11 mouse cellular contexts compared by ENCODE assay signal in genomic region chr1:152807619-152808391, GRCm38 (mm10). TPM values are rescaled to one million over a fixed set of nuclear protein-coding genes. Genes with fewer than 3 reads are reported as not detected.
DNase-seq lines count a peak whose midpoint lies in the region; ATAC-seq and TF ChIP-seq lines count a peak whose summit lies in the region.
"Had no signal": no experiment of that assay in that cellular context is flagged by ENCODE, and none has a peak within 500 bp of the region (broad histone marks: within the 10 kb centered on the region; RNA-seq: fewer than 3 reads in every experiment).

No protein-coding gene starts in this region.

- no peaks in the 10 kb centered on the region for H3K27me3 ChIP-seq in heart, adult 2 months (ENCODE audit: control insufficient read depth, insufficient read depth, low read length)
- H3K27me3 ChIP-seq in heart, embryonic 16.5 days (ENCODE audit: control insufficient read depth, insufficient read depth, low read length), result no peaks in the 10 kb centered on the region
- no peaks in the 10 kb centered on the region for H3K27me3 ChIP-seq in hindbrain, embryonic 11.5 days (ENCODE audit: control insufficient read depth, insufficient read depth, low read length)
- H3K27me3 ChIP-seq: forebrain, embryonic 15.5 days had no signal

- no peak; the same call in 1 of the 2 replicates for ATAC-seq in heart, embryonic 16.5 days (replicated peaks; ENCODE audit: extremely low read depth, insufficient read depth, low FRiP score)
- peak; percentile 79 for ATAC-seq in megakaryocyte progenitor cell, adult 5-6 weeks (replicated peaks; ENCODE audit: poor library complexity)
- no peak for ATAC-seq in hindbrain, embryonic 11.5 days (ENCODE audit: low FRiP score)
- ATAC-seq: forebrain, embryonic 15.5 days had no signal

- DNase-seq in heart, adult 2 months, result peak in 1 of 2 experiments; percentile 56
- DNase-seq in heart, postnatal 36 days, result no peak
- peak; percentile 64 to 65 for DNase-seq in B cell, adult 2 months
- DNase-seq in hindbrain, embryonic 11.5 days (ENCODE audit: low spot score), result no peak
- DNase-seq in gastrocnemius, postnatal 4 days (ENCODE audit: low spot score in 2 of 2), result no peak
- no peak for DNase-seq in right cerebral cortex, adult 2 months (ENCODE audit: low spot score in 2 of 2)

- no peak for TF ChIP-seq CTCF in heart, adult 2 months (IDR thresholded peaks at IDR 0.05)

- 0 out of 2 replicates have a peak overlapping the region, but pooled peaks have one; percentile 20 for H3K4me2 ChIP-seq in heart, embryonic 16.5 days (ENCODE audit: low read depth, low read length)
- no peak overlapping the region for H3K4me2 ChIP-seq in hindbrain, embryonic 11.5 days (replicated peaks; ENCODE audit: low read depth, low read length)
- H3K4me2 ChIP-seq: forebrain, embryonic 15.5 days had no signal

- H3K27ac ChIP-seq in heart, adult 2 months, result peak overlapping the region; percentile 15; the same call in 1 of the 2 replicates
- peak overlapping the region; percentile 37 for H3K27ac ChIP-seq in heart, embryonic 16.5 days (ENCODE audit: low read length)
- H3K27ac ChIP-seq in hindbrain, embryonic 11.5 days (ENCODE audit: low read depth, low read length), result no peak overlapping the region
- H3K27ac ChIP-seq: forebrain, embryonic 15.5 days had no signal

- H3K9me3 ChIP-seq in heart, embryonic 16.5 days (replicated peaks; ENCODE audit: control insufficient read depth, low read length), result no peaks in the 10 kb centered on the region
- no peaks in the 10 kb centered on the region for H3K9me3 ChIP-seq in hindbrain, embryonic 11.5 days (ENCODE audit: control insufficient read depth, low read length)
- H3K9me3 ChIP-seq: forebrain, embryonic 15.5 days had no signal

- H3K4me1 ChIP-seq in heart, adult 2 months (ENCODE audit: control insufficient read depth, insufficient read depth, low read length), result peaks cover 2% of the 10 kb centered on the region; the same call in 1 of the 2 replicates
- H3K4me1 ChIP-seq in heart, embryonic 16.5 days (ENCODE audit: control insufficient read depth, insufficient read depth, low read length), result no peaks in the 10 kb centered on the region
- no peaks in the 10 kb centered on the region for H3K4me1 ChIP-seq in hindbrain, embryonic 11.5 days (replicated peaks; ENCODE audit: control insufficient read depth, insufficient read depth, low read length)

- intact Hi-C loops in heart, adult 2 months (cut with DNase I), result no loop called here
- intact Hi-C loops in heart, postnatal 36 days (cut with DNase I), result no loop called here

- no peak for TF ChIP-seq EP300 in heart, adult 2 months (IDR thresholded peaks at IDR 0.05; ENCODE audit: insufficient read depth, low read depth, low read length)

- no peaks in the 10 kb centered on the region for H3K79me2 ChIP-seq in heart, adult 2 months (replicated peaks; ENCODE audit: control insufficient read depth, insufficient read depth, low read length)

- TF ChIP-seq POLR2A in heart, adult 2 months (IDR thresholded peaks at IDR 0.05; ENCODE audit: insufficient read depth, low read depth, low read length), result no peak

- 68% methylated on average over 18 of the region's 18 CpGs for WGBS in heart, adult 2 months
- 69% methylated on average over 18 of the region's 18 CpGs for WGBS in heart, embryonic 16.5 days
- 78% methylated on average over 18 of the region's 18 CpGs for WGBS in hindbrain, embryonic 11.5 days

- H3K36me3 ChIP-seq in heart, adult 2 months (ENCODE audit: control insufficient read depth, insufficient read depth, low read length), result no peaks in the 10 kb centered on the region
- no peaks in the 10 kb centered on the region for H3K36me3 ChIP-seq in heart, embryonic 16.5 days (ENCODE audit: control insufficient read depth, insufficient read depth)
- H3K36me3 ChIP-seq in hindbrain, embryonic 11.5 days (ENCODE audit: control insufficient read depth, insufficient read depth, low read length), result no peaks in the 10 kb centered on the region
- H3K36me3 ChIP-seq: forebrain, embryonic 15.5 days had no signal

- H3K4me3 ChIP-seq in heart, adult 2 months, result no peak overlapping the region
- H3K4me3 ChIP-seq in heart, embryonic 16.5 days (ENCODE audit: low read length), result peak overlapping the region; percentile 11; the same call in 1 of the 2 replicates
- H3K4me3 ChIP-seq in hindbrain, embryonic 11.5 days (ENCODE audit: low read depth, low read length), result no peak overlapping the region
- H3K4me3 ChIP-seq: forebrain, embryonic 15.5 days; myocyte had no signal

- H3K9ac ChIP-seq in heart, adult 2 months (ENCODE audit: low read depth, low read length), result no peak overlapping the region
- H3K9ac ChIP-seq in heart, embryonic 16.5 days (ENCODE audit: low read length), result peak overlapping the region; percentile 11; the same call in 1 of the 2 replicates
- no peak overlapping the region for H3K9ac ChIP-seq in hindbrain, embryonic 11.5 days (ENCODE audit: low read depth, low read length)
- H3K9ac ChIP-seq: forebrain, embryonic 15.5 days had no signal

RNA-seq across cellular contexts. Expression of gene Ncf2, which starts 7.8 kb away (rescaled TPM):
- 1 to 10 TPM; 3.3 to 4.0 TPM for total RNA-seq in heart, adult 2 months (2021)
- polyA plus RNA-seq in heart, adult 2 months (2012; rRNA removed), result 3.0 and 3.2 TPM in 2 replicates
- 1 to 10 TPM; 4.4 to 6.0 TPM for total RNA-seq in heart, postnatal 36 days (2021)
- 4.0 and 6.1 TPM in 2 replicates for polyA plus RNA-seq in heart, embryonic 16.5 days (2015; fragmentation: Nextera tagmentation; extraction: Ambion mirVana)
- 85.0 and 90.4 TPM in 2 replicates for total RNA-seq in megakaryocyte progenitor cell, adult 5-6 weeks (2015)
- total RNA-seq in megakaryocyte progenitor cell, adult 5-6 weeks (2017), result 101 and 119 TPM in 2 replicates
- 3.4 and 5.0 TPM in 2 replicates for polyA plus RNA-seq in hindbrain, embryonic 11.5 days (2014; fragmentation: Nextera tagmentation; extraction: Ambion mirVana)
- total RNA-seq in gastrocnemius, postnatal 4 days (2021), result 1 to 10 TPM; 4.5 to 5.6 TPM

RNA-seq across cellular contexts. Expression of gene Arpc5, which starts 41.5 kb away (rescaled TPM):
- 10 to 100 TPM; 26.4 to 27.7 TPM for total RNA-seq in heart, adult 2 months (2021)
- polyA plus RNA-seq in heart, adult 2 months (2012; rRNA removed), result 23.6 and 32.9 TPM in 2 replicates
- total RNA-seq in heart, postnatal 36 days (2021), result 10 to 100 TPM; 33.3 to 36.6 TPM
- polyA plus RNA-seq in heart, embryonic 16.5 days (2015; fragmentation: Nextera tagmentation; extraction: Ambion mirVana), result 196 and 229 TPM in 2 replicates
- total RNA-seq in megakaryocyte progenitor cell, adult 5-6 weeks (2015), result 264 and 298 TPM in 2 replicates
- 127 and 137 TPM in 2 replicates for total RNA-seq in megakaryocyte progenitor cell, adult 5-6 weeks (2017)
- 339 and 340 TPM in 2 replicates for polyA plus RNA-seq in hindbrain, embryonic 11.5 days (2014; fragmentation: Nextera tagmentation; extraction: Ambion mirVana)
- 10 to 100 TPM; 66.2 to 71.4 TPM for total RNA-seq in gastrocnemius, postnatal 4 days (2021)

RNA-seq across cellular contexts. Expression of gene Rgl1, which starts 41.7 kb away (rescaled TPM):
- total RNA-seq in heart, adult 2 months (2021), result 10 to 100 TPM; 28.4 to 33.2 TPM
- polyA plus RNA-seq in heart, adult 2 months (2012; rRNA removed), result 14.9 and 22.7 TPM in 2 replicates
- total RNA-seq in heart, postnatal 36 days (2021), result 10 to 100 TPM; 34.9 to 38.3 TPM
- 60.1 and 61.0 TPM in 2 replicates for polyA plus RNA-seq in heart, embryonic 16.5 days (2015; fragmentation: Nextera tagmentation; extraction: Ambion mirVana)
- 1.3 and 1.6 TPM in 2 replicates for total RNA-seq in megakaryocyte progenitor cell, adult 5-6 weeks (2015)
- total RNA-seq in megakaryocyte progenitor cell, adult 5-6 weeks (2017), result 1.4 and 2.7 TPM in 2 replicates
- 26.6 and 27.5 TPM in 2 replicates for polyA plus RNA-seq in hindbrain, embryonic 11.5 days (2014; fragmentation: Nextera tagmentation; extraction: Ambion mirVana)
- total RNA-seq in gastrocnemius, postnatal 4 days (2021), result 10 to 100 TPM; 54.9 to 59.1 TPM

RNA-seq across cellular contexts. Expression of gene Apobec4, which starts 57.5 kb away (rescaled TPM):
- not detected for total RNA-seq in heart, adult 2 months (2021)
- polyA plus RNA-seq in heart, adult 2 months (2012; rRNA removed), result not detected in 2 replicates
- not detected for total RNA-seq in heart, postnatal 36 days (2021)
- not detected in 2 replicates for polyA plus RNA-seq in heart, embryonic 16.5 days (2015; fragmentation: Nextera tagmentation; extraction: Ambion mirVana)
- total RNA-seq in megakaryocyte progenitor cell, adult 5-6 weeks (2015), result not detected in 2 replicates
- total RNA-seq in megakaryocyte progenitor cell, adult 5-6 weeks (2017), result not detected in 2 replicates
- polyA plus RNA-seq in hindbrain, embryonic 11.5 days (2014; fragmentation: Nextera tagmentation; extraction: Ambion mirVana), result not detected in 2 replicates
- not detected for total RNA-seq in gastrocnemius, postnatal 4 days (2021)
- total RNA-seq: layer of hippocampus, postnatal 10 days had no signal
- polyA plus RNA-seq: forebrain, embryonic 15.5 days; myocyte had no signal

Comparison
In these comparisons a context has a peak if more than half of its experiments do, and no peak if none do; other contexts are left out.
1. DNase-seq: peak in B cell, adult 2 months (2 of 2); none in heart, postnatal 36 days (0 of 2), hindbrain, embryonic 11.5 days (single experiment), gastrocnemius, postnatal 4 days (0 of 2) and right cerebral cortex, adult 2 months (0 of 2).
2. RNA of gene Ncf2, which starts 7.8 kb away (total RNA-seq): 85.0 to 119 TPM in megakaryocyte progenitor cell, adult 5-6 weeks; 4.4 to 6.0 TPM in heart, postnatal 36 days, 4.5 to 5.6 TPM in gastrocnemius, postnatal 4 days and 3.3 to 4.0 TPM in heart, adult 2 months; every median in the first group is over 10 times any median in the second.
3. RNA of gene Rgl1, which starts 41.7 kb away (total RNA-seq): 54.9 to 59.1 TPM in gastrocnemius, postnatal 4 days, 34.9 to 38.3 TPM in heart, postnatal 36 days and 28.4 to 33.2 TPM in heart, adult 2 months; 1.3 to 2.7 TPM in megakaryocyte progenitor cell, adult 5-6 weeks; every median in the first group is over 4 times any median in the second.